Mouse (Mus musculus): ENCODE data around the gene Kcnma1.

Gene Kcnma1

DNA sequence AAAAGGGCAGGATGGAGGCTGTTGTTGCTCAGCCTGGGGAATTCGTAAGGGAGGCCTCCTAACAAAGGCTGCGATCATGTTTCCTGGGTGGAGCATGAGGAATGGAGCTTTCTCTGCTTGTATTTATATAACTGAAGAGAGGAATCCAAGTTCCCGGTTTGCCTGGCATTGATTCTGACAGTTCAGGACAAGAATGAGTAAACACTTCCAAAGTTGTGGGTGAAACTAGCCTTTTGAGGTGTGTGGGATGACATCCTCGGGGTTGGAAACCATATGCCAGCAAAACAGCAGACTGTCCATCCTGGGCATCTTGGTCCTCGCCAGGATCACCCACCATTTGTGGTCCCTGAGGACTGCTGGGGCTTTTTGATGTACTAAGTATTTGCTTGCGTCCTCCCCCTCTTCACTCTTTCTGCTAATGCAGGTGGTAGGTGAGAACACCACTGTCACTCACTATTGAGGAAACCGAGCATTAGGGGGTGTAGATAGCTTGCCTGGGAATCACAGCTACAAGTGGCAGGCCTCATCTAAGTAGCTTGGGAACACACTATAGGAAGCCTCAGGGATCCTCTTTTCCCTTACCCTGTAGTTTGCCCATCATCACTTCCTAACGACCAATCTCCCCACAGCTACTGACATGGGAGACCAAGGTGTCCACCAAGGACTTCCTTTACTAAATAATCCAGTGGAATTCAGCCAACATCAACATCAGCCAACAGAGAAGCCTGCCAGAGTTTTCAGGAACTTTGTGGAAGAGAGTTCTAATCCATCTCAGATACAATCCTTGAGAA is 482.4 kb downstream of the Kcnma1 start:
- DNase-seq (ENCODE audit: low read depth, low spot score), result no peak

GRCm38 (mm10) chr14:23529720-23530119 is 484.6 kb downstream of the Kcnma1 start:
- peak; percentile 18 for DNase-seq (ENCODE audit: low read depth, low spot score)

DNA sequence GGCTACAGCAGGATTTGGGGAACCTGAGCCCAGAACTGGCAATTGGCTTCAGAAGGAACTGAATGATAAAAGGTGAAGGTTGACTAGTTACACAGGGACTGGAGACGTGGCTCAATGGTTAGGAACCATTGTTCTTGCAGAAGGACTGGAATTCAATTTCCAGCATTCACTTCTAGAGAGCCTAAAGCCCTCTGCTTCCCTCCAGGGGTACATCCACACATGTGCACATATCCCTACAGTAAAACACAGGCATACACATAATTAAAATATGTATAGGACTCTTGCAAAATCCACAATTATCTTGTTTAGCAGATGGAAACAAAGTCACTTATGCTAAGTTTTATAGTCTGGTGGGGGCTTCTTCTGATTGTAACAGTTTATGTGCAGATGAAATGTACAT is 485.1 kb downstream of the Kcnma1 start:
- DNase-seq (ENCODE audit: low read depth, low spot score), result no peak

DNA sequence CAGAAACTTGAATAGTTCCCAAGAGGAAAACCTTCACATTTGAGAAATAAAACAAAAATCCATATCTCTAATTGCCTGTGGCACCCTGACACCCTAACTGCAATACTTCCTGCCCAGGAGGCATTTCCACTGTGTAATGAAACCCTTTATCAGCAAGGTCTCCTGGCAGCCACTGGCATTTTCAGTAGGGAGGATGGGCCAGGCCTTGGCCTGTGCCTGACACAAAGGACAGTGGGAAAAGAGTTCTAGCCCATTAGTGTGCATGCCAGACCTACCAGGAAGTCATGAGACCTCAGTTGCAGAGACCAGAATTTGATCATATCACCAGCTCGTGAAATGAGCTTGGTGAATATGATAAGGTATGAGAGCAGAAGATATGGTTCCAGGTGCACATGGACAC is 488.4 kb downstream of the Kcnma1 start:
- DNase-seq (ENCODE audit: low read depth, low spot score), result no peak

DNA sequence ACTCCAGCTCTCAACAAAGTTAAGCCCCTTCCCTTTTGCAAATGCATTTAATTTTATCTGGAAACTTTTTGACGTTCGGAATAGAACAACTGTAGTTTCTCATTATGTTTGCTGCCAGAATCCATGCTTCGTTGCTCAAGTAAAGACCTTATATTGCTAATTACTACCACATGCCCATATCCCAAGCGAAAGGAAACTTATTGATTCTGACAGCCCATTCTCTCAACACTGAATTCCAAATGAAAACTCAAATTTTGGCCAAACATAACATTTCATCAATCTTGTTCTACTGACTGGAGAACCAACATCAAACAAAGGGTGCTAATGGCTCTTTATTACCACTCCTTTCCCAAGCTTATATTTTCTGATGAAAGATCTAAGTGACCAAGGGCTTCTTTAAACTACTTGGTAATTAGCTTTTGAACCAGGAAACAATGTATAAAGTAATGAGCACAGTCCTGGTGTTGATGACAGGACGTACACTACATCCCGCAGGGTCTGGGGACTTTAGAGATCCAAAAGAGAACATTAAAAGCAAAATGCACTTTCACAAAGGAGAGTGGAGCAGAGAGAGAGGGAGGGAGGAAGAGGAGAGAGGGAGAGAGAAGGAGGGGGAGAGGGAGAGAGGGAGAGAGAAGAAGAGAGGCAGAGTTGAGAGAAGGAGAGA is 490.3 kb downstream of the Kcnma1 start:
- no peak for DNase-seq (ENCODE audit: low read depth, low spot score)

GRCm38 (mm10) chr14:23522606-23523159 is 491.6 kb downstream of the Kcnma1 start:
- DNase-seq (ENCODE audit: low read depth, low spot score), result no peak

DNA sequence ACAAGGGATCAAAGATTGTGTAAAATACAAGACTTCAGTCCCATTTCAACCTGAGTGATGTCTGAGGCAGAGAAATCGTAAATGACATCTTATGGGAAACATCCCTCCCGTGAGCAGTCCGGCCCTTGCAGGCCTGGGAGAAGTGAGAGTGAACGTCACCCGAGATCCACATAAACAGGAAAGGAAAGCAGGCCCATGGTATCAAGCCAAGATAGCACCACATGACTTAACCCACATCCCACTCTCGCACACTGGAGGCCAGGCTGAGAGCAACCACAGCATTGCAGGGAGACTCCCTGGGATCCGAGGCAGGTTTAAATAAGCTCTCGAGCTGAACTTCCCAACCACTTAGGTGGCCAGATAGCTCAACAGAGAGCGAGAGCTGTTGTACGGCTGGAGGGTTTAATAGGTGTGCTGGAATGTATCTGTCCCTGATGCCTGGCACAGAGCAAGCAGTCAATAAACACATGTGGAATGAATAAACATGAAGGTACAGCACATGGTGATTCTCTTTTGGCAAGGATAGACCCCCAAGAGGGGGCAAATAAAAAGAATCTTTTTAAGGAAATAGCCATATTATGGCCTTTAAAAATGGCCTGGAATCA is 493.1 kb downstream of the Kcnma1 start:
- DNase-seq (ENCODE audit: low read depth, low spot score), result no peak

DNA sequence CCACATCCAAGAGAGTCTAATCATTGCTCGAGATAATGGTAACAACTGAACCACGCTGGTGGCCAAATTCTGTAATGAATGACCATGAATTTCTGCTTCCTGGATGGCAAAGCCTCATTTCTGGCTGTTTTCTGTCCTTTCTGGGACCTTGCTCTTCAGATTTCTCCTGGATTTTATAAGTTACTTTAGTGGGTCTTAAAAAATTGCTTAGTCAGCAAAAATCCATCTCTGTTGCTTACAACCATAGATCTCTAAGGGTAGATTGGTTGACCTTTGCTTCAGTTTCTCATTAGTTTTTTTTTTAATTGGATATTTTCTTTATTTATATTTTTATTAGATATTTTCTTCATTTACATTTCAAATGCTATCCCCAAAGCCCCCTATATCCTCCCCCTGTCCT is 496.9 kb downstream of the Kcnma1 start:
- DNase-seq (ENCODE audit: low read depth, low spot score), result no peak

GRCm38 (mm10) chr14:23509792-23510191 is 504.5 kb downstream of the Kcnma1 start:
- DNase-seq (ENCODE audit: low read depth, low spot score), result no peak

DNA sequence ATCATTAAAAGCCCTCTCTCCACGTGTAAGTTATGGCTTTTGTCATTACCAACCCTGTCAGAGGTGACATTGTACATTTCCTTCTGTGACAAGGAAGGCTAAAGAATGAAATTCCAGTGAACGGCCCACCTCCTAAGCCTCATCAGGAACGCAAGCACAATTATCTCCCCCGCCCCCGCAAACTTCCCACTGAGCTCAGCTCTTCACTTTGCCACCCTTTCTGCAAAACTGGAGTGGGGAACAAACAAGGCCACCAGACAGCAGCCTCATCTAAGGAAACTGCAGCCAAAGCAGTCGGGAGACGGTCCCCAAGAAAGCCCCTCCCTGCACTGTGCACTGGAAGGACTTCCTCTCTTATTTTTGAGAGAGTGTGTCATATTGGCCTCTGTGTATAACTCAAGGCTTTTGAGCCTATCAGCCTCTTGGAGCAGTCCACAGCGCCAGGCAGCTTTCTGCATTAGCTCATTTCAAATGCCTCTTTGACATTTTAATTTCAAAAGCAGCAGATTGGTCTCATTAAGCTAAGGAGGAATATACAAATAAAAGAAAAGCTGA is 512.0 kb downstream of the Kcnma1 start:
- DNase-seq (ENCODE audit: low read depth, low spot score), result no peak

DNA sequence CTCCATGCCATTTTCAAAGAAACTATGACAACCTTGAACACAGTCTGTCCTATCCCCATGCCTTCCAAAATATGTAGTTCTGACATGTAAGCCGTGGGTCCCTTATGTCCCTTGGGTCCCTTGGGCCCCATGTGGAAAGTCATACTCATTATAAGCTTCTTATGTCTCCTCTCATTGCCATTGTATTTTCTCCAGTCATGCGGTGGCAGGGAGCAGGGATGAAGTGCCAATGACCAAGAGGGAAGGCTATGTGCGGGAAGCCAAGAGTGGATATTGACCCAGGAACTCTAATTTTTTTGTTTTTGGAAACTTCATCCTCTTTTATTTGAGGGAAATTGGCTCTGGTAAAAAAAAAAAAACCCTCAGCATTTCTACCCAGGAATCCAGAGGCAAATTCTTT is 517.5 kb downstream of the Kcnma1 start:
- no peak for DNase-seq (ENCODE audit: low read depth, low spot score)

DNA sequence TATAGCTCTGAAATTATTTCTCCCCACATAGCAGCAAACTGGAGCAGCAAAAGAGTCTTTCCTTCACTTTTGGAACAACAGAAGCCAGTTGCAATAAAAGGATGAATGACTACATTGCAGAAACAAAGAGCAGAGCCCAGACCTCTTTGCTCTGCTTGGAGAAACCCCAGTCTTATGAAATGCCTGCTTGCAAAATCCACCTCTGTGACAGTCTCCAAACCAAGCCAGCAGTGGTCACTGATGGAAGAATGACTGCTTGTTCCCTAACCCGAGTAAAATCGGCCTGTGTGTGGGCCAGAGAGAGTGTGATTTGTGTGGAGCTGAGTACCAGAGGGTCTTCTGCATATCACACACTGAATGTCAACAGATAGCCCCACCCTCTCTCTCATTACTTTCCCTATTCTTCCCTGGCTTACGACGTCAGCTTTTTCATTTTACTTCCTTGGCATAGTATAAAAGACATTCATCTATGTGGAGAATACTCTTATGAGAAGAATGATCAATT is 518.0 kb downstream of the Kcnma1 start:
- no peak for DNase-seq (ENCODE audit: low read depth, low spot score)

- no peak for DNase-seq (ENCODE audit: low read depth, low spot score)
These were observed 519.8 kb downstream of the Kcnma1 start for GRCm38 (mm10) chr14:23494496-23494800.

DNA sequence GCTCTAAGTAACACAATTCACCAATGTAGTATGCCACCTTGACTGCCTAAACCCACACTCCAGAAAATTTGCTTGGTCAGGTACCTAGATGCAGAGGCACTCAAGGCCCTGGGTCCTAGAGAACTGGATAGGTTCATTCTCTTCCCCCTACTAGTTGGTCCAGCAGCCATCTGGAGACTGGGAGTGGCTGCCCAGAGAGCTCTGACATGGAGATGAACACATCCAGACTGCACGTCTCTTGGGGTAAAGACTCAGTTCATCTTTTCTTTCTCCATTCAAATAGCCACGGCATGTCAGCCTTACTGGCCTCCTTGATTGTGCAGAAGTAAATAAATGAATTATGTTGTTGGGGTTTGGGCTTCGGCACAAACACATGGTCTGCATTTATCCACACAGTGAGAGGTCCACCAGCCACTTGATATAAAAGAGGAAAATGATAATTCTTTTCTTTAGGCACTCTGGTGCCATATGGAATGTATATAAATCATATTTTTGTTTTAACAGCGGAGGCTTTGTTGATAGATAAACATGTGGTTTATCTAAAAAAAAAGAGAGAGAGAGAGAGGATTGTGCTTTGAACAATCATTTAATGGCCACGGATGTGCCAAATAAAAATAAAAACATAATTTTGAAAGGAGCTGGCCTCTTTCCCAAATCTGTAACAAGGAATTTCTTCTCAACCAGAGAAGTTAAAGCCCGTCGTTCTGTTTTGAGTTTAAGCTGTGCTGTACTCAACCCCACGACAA is 520.4 kb downstream of the Kcnma1 start:
- no peak for DNase-seq (ENCODE audit: low read depth, low spot score)

DNA sequence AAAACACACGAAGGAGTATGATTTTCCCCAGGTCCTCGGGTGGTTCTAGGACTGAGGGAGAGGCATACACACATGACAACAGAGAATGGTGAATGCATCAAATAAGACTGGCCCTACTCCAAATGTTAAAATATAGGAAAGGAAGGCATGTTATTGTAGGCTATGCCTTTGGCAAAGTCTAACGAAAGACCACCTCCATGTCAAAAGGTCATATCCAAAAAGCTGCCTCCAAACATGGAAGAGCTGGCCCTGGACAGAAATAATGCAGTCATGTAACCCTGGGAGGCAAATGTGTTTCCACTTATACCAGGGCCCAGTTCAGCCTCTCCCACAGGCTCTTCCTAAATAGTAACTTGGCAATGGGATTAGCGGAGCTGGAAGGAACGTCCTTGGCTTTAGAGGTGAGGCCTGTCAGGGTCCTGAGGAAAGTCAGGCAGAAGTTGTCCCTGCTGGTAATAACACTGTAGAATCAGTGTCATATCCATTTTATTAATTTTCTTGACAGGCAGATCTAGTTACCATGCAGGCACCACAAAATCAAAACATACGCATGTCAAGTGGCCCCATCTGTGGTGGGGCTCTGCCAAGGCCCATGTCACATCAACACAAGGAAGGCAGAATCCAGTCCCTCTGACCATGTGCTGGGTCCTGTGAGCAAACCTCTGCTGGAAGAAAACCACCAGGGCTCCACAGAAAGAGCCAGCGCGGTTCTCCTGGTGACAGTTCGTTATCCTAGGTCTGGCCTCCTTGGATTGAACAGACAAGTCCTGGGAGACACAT is 521.5 kb downstream of the Kcnma1 start:
- DNase-seq (ENCODE audit: low read depth, low spot score), result no peak

DNA sequence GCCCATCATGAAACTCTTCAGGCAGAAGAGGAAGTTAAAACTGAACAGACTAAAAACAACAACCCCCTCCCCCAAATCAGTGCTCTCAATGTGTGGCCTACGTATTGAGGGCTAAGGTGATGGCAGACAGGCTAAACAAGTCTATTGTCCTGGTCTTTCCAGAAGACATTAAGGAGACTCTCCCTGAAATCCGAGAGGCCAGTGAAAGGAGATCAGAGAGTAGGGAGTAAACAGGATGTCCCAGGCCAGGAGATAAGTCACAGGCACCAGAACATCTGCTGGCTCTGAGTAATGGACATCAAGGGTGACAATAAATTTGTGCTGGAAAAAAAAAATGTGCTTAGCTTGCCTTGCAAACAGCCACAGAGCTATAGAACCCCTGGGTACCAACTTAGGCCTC is 522.9 kb downstream of the Kcnma1 start:
- DNase-seq (ENCODE audit: low read depth, low spot score), result no peak

DNA sequence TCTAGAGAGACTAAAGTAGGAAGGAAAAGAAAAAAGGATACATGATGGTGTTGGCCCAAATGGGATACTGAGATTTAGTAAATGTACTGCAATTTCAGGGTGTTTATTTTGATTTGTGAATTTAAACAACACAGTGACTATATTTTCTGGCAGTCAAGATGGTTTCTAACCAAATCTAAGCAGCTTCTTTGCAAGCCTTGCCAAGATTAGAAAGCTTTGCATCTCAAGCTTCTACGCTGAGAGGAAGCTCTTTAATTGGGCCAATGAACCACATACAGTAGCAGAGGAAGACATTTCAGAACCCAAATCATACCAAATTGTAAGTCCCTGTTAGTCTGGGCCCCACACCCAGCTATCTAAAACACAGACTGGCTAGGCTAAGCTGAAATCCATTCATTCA is 527.6 kb downstream of the Kcnma1 start:
- DNase-seq (ENCODE audit: low read depth, low spot score), result no peak

DNA sequence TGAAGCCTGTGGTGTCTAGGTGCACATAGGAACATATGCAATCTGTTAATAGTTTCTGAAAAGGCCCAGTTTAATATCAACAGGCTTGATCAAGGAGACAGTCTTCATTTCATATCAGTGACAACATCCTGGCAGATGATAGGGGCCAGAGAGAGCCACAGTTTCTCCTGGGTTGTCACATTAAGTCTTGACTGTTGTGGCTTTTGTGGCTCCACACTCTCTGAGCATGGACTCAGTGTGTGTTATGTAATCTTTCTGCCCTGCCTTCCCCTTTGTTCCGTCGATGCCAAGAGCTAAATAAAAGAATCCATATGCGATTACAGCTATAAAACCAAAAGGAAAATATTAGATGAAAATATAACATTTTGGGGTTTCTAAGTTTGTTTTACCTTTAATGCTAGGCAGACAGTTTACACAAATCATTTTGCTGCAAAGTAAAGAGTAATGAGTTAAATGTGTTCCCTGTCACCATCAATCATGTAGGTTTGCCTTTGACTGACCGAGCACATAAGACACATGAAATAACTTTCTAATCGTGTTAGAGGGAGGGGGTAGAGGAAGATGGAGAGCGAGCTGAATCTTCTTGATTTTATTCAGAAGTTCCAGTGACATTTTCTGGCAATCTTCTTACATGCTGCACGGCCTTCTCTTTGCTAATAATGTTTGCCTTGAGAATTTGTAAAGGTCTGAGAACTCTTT is 528.3 kb downstream of the Kcnma1 start:
- DNase-seq (ENCODE audit: low read depth, low spot score), result no peak

DNA sequence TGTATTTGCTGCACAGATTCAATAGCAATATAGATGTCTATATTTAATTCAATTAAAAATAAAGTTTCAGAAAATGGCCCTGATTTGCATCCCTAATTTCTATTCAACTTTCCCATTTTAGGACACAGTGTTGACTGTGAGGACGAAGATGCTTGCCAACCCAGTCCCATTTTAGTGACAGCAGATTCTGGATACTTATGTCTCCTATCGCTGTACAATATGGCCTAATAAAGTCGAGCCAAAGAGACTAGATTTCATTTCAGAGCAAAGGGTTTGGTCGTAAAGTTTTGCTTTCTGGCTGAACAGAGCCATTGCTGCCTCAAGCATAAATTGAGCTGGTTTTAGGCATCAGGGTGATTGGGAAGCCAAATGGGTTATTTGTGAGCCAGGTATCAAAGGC is 539.2 kb downstream of the Kcnma1 start:
- no peak for DNase-seq (ENCODE audit: low read depth, low spot score)

- DNase-seq (ENCODE audit: low read depth, low spot score), result no peak
These were observed 544.2 kb downstream of the Kcnma1 start for GRCm38 (mm10) chr14:23470071-23470470.
